Comparison of ENCODE assay signal across 20 mouse cellular contexts in genomic region chr16:8843580-8844175, GRCm38 (mm10). TPM values are rescaled to one million over a fixed set of nuclear protein-coding genes. Genes with fewer than 3 reads are reported as not detected.
DNase-seq lines count a peak whose midpoint lies in the region; ATAC-seq and TF ChIP-seq lines count a peak whose summit lies in the region.
"Had no signal": no experiment of that assay in that cellular context is flagged by ENCODE, and none has a peak within 500 bp of the region (broad histone marks: within the 10 kb centered on the region; RNA-seq: fewer than 3 reads in every experiment).

No protein-coding gene starts in this region.

- no peak overlapping the region for H3K4me2 ChIP-seq in intestine, postnatal 0 days (replicated peaks; ENCODE audit: low read depth)
- no peak overlapping the region for H3K4me2 ChIP-seq in intestine, embryonic 15.5 days (replicated peaks)
- no peak overlapping the region for H3K4me2 ChIP-seq in kidney, embryonic 16.5 days (replicated peaks; ENCODE audit: low read depth, low read length)
- H3K4me2 ChIP-seq: embryonic facial prominence, embryonic 12.5 days; forebrain, embryonic 12.5 days; hindbrain, embryonic 12.5 days; midbrain, embryonic 12.5 days; stomach, embryonic 15.5 days had no signal

- H3K9me3 ChIP-seq in intestine, postnatal 0 days (ENCODE audit: control insufficient read depth) = no peaks in the 10 kb centered on the region
- H3K9me3 ChIP-seq in intestine, embryonic 15.5 days = no peaks in the 10 kb centered on the region
- H3K9me3 ChIP-seq in kidney, embryonic 16.5 days (ENCODE audit: low read length) = no peaks in the 10 kb centered on the region
- H3K9me3 ChIP-seq: embryonic facial prominence, embryonic 12.5 days; forebrain, embryonic 12.5 days; hindbrain, embryonic 12.5 days; midbrain, embryonic 12.5 days; stomach, embryonic 15.5 days had no signal

- intact Hi-C loops in gastrocnemius, adult 2 months (cut with DNase I) = no loop called here
- intact Hi-C loops in gastrocnemius, postnatal 14 days (cut with DNase I; ENCODE audit: low total_unique reads) = loop anchor here (5.0 kb wide), 1 partner anchor 1581 kb away; no protein-coding TSS in a partner anchor

- TF ChIP-seq CTCF in gastrocnemius, adult 2 months (IDR thresholded peaks at IDR 0.05) = no peak
- no peak for TF ChIP-seq CTCF in intestine, postnatal 0 days (IDR thresholded peaks at IDR 0.05; ENCODE audit: low read depth)
- TF ChIP-seq CTCF in embryonic fibroblast, embryonic 13.5 days (IDR thresholded peaks at IDR 0.05; ENCODE audit: borderline replicate concordance, insufficient read depth, low read length) = no peak

- no peak for DNase-seq in gastrocnemius, adult 2 months
- no peak for DNase-seq in gastrocnemius, postnatal 14 days
- peak; percentile 26 for DNase-seq in kidney, postnatal 14 days
- DNase-seq in gastrocnemius, adult 8-10 months (ENCODE audit: low spot score in 2 of 2) = no peak
- DNase-seq: adrenal gland, postnatal 10 days; cerebellum, adult 2 months; cerebellum, postnatal 25 days; lung, postnatal 14 days; thymus, adult 18-20 months had no signal

- no peaks in the 10 kb centered on the region for H3K27me3 ChIP-seq in intestine, postnatal 0 days (replicated peaks; ENCODE audit: control insufficient read depth, insufficient read depth, low read length)
- H3K27me3 ChIP-seq in intestine, embryonic 15.5 days (replicated peaks) = no peaks in the 10 kb centered on the region
- H3K27me3 ChIP-seq in kidney, embryonic 16.5 days (ENCODE audit: insufficient read depth, low read length) = no peaks in the 10 kb centered on the region
- H3K27me3 ChIP-seq: embryonic facial prominence, embryonic 12.5 days; forebrain, embryonic 12.5 days; hindbrain, embryonic 12.5 days; midbrain, embryonic 12.5 days; stomach, embryonic 15.5 days had no signal

- peak overlapping the region; percentile 71 for H3K27ac ChIP-seq in gastrocnemius, adult 2 months
- H3K27ac ChIP-seq in intestine, postnatal 0 days (ENCODE audit: low read depth, low read length) = no peak overlapping the region
- no peak overlapping the region for H3K27ac ChIP-seq in intestine, embryonic 15.5 days
- no peak overlapping the region for H3K27ac ChIP-seq in kidney, embryonic 16.5 days (ENCODE audit: low read length)
- H3K27ac ChIP-seq in embryonic fibroblast, embryonic 13.5 days (ENCODE audit: insufficient read depth, low read length) = 0 out of 2 replicates have a peak overlapping the region, but pooled peaks have one; percentile 18
- H3K27ac ChIP-seq: embryonic facial prominence, embryonic 12.5 days; forebrain, embryonic 12.5 days; hindbrain, embryonic 12.5 days; left cerebral cortex, adult 2 months; midbrain, embryonic 12.5 days; stomach, embryonic 15.5 days had no signal

- peak overlapping the region; percentile 3; the same call in 1 of the 2 replicates for H3K4me3 ChIP-seq in gastrocnemius, adult 2 months
- H3K4me3 ChIP-seq in intestine, postnatal 0 days (ENCODE audit: low read depth, low read length) = no peak overlapping the region
- H3K4me3 ChIP-seq in intestine, embryonic 15.5 days (replicated peaks) = no peak overlapping the region
- H3K4me3 ChIP-seq in kidney, embryonic 16.5 days (ENCODE audit: low read length) = no peak overlapping the region
- H3K4me3 ChIP-seq in embryonic fibroblast, embryonic 13.5 days (ENCODE audit: insufficient read depth, low read length) = no peak overlapping the region
- H3K4me3 ChIP-seq: embryonic facial prominence, embryonic 12.5 days; erythroblast, embryonic 14.5 days; forebrain, embryonic 12.5 days; hindbrain, embryonic 12.5 days; left cerebral cortex, adult 2 months; midbrain, embryonic 12.5 days; stomach, embryonic 15.5 days had no signal

- TF ChIP-seq POLR2A in embryonic fibroblast, embryonic 13.5 days (IDR thresholded peaks at IDR 0.05; ENCODE audit: low read depth, low read length) = no peak

- ATAC-seq in intestine, postnatal 0 days = peak; percentile 63
- no peak for ATAC-seq in intestine, embryonic 15.5 days
- no peak for ATAC-seq in kidney, embryonic 16.5 days (ENCODE audit: low FRiP score, low TSS enrichment)

- 57% methylated on average over 3 of the region's 3 CpGs for WGBS in intestine, postnatal 0 days
- WGBS in intestine, embryonic 15.5 days = 83% methylated on average over 3 of the region's 3 CpGs
- WGBS in kidney, embryonic 16.5 days = 76% methylated on average over 3 of the region's 3 CpGs

- peaks cover 22% of the 10 kb centered on the region for H3K36me3 ChIP-seq in intestine, postnatal 0 days (ENCODE audit: control insufficient read depth, insufficient read depth)
- peaks cover 11% of the 10 kb centered on the region for H3K36me3 ChIP-seq in intestine, embryonic 15.5 days
- peaks cover 33% of the 10 kb centered on the region for H3K36me3 ChIP-seq in kidney, embryonic 16.5 days (ENCODE audit: insufficient read depth, low read length)

- peaks cover 3% of the 10 kb centered on the region; the same call in 1 of the 2 replicates for H3K4me1 ChIP-seq in intestine, postnatal 0 days (replicated peaks; ENCODE audit: control insufficient read depth, insufficient read depth, low read length)
- H3K4me1 ChIP-seq in intestine, embryonic 15.5 days (replicated peaks) = peaks cover 2% of the 10 kb centered on the region; the same call in 1 of the 2 replicates
- peaks cover 13% of the 10 kb centered on the region; the same call in 1 of the 2 replicates for H3K4me1 ChIP-seq in kidney, embryonic 16.5 days (ENCODE audit: insufficient read depth, low read length)
- peaks cover 13% of the 10 kb centered on the region for H3K4me1 ChIP-seq in embryonic fibroblast, embryonic 13.5 days (ENCODE audit: control insufficient read depth, insufficient read depth, low read length)
- H3K4me1 ChIP-seq: embryonic facial prominence, embryonic 12.5 days; forebrain, embryonic 12.5 days; stomach, embryonic 15.5 days had no signal

- no peak overlapping the region for H3K9ac ChIP-seq in intestine, postnatal 0 days (ENCODE audit: low read depth, low read length)
- H3K9ac ChIP-seq in intestine, embryonic 15.5 days = no peak overlapping the region
- H3K9ac ChIP-seq in kidney, embryonic 16.5 days (replicated peaks; ENCODE audit: low read length) = no peak overlapping the region
- H3K9ac ChIP-seq: embryonic facial prominence, embryonic 12.5 days; forebrain, embryonic 12.5 days; hindbrain, embryonic 12.5 days; midbrain, embryonic 12.5 days; stomach, embryonic 15.5 days had no signal

RNA-seq across cellular contexts. Expression of gene 1810013L24Rik, which starts 13.8 kb away (rescaled TPM):
- total RNA-seq in gastrocnemius, adult 2 months (2021) = 100 to 1,000 TPM in 1 of 2 experiments, 10 to 100 TPM in 1; 80.9 to 111 TPM
- 10 to 100 TPM; 55.2 to 60.6 TPM for total RNA-seq in gastrocnemius, postnatal 14 days (2021)
- polyA plus RNA-seq in intestine, postnatal 0 days (2015; fragmentation: Nextera tagmentation; extraction: Ambion mirVana) = 14.3 and 15.1 TPM in 2 replicates
- 15.8 and 17.7 TPM in 2 replicates for polyA plus RNA-seq in intestine, embryonic 15.5 days (2015; fragmentation: Nextera tagmentation; extraction: Ambion mirVana)
- polyA plus RNA-seq in kidney, embryonic 16.5 days (2015; fragmentation: Nextera tagmentation; extraction: Ambion mirVana) = 18.5 and 19.8 TPM in 2 replicates
- 90.7 and 102 TPM in 2 replicates for polyA plus RNA-seq in embryonic fibroblast, embryonic 13.5 days (2011; ENCODE audit: insufficient read length, low read depth, missing spikeins)
- total RNA-seq in gastrocnemius, adult 8-10 months (2022) = 100 to 1,000 TPM in 2 of 4 experiments, 10 to 100 TPM in 2; 97.6 to 111 (median 103) TPM

RNA-seq across cellular contexts. Expression of gene Usp7, which starts 51.6 kb away (rescaled TPM):
- 10 to 100 TPM; 61.8 to 69.1 TPM for total RNA-seq in gastrocnemius, adult 2 months (2021)
- 10 to 100 TPM; 46.4 to 48.9 TPM for total RNA-seq in gastrocnemius, postnatal 14 days (2021)
- polyA plus RNA-seq in intestine, postnatal 0 days (2015; fragmentation: Nextera tagmentation; extraction: Ambion mirVana) = 16.3 and 19.7 TPM in 2 replicates
- 22.6 and 25.5 TPM in 2 replicates for polyA plus RNA-seq in intestine, embryonic 15.5 days (2015; fragmentation: Nextera tagmentation; extraction: Ambion mirVana)
- polyA plus RNA-seq in kidney, embryonic 16.5 days (2015; fragmentation: Nextera tagmentation; extraction: Ambion mirVana) = 23.8 and 29.5 TPM in 2 replicates
- 86.8 and 118 TPM in 2 replicates for polyA plus RNA-seq in embryonic fibroblast, embryonic 13.5 days (2011; ENCODE audit: insufficient read length, low read depth, missing spikeins)
- 10 to 100 TPM; 51.1 to 62.5 (median 60.0) TPM for total RNA-seq in gastrocnemius, adult 8-10 months (2022)

Comparison
In these comparisons a context has a peak if more than half of its experiments do, and no peak if none do; other contexts are left out.
1. H3K27ac ChIP-seq: peak in gastrocnemius, adult 2 months (single experiment) and embryonic fibroblast, embryonic 13.5 days (single experiment); none in intestine, postnatal 0 days (single experiment), intestine, embryonic 15.5 days (single experiment) and kidney, embryonic 16.5 days (single experiment).